Mouse (Mus musculus) neural tube, embryonic 10.5 days (tissue): ENCODE measurements around the gene Cdk6.
"Not testable (repeated sequence)": the region's sequence is repeated elsewhere in the genome, so short reads cannot be mapped to it uniquely, and the experiment has no call there.

Experiments used
- DNase-seq: peaks from one replicate; pipeline ENCODE4 v3.0.0-alpha.2; 2017; ENCODE audit warnings: low spot score; ENCODE audit errors: extremely low spot score

Gene Cdk6

DNA sequence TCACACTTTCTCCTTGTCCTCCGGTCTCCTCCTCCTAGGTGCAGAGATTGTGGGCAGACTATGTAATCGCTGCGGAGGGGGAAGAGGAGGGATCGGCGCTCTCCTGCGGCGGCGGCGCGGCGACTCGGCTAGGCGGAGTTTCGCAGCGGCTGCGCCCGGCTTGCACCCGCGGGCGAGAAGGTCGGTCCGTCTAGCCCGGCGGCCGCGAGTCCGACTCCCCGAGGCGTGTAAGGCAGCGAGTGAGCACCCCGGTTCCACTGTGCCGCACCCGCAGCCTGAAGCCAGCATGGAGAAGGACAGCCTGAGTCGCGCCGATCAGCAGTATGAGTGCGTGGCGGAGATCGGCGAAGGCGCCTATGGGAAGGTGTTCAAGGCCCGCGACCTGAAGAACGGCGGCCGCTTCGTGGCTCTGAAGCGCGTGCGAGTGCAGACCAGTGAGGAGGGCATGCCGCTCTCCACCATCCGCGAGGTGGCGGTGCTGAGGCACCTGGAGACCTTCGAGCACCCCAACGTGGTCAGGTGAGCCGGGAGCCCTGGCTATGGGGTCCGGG is 2.9 kb downstream of the Cdk6 start:
- DNase-seq = peak; percentile 85

DNA sequence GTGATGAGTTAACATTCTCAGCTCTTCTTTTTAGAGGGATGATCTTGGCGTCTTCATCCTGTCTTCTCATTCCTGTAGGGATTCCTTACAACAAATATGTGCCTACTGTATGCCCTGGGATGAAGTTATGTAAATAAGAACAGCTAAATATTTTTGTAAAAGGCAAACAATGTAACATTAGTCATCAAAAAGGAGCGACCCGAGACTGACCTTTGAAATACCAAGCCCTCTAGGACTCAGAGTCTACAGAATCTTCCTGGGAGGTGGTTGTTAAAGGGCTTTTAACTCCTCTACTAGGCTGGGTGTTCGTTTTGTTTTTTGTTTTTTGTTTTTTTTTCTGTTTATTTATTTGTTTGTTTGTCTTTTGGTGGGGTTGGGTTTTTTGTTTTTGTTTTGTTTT is 4.3 kb downstream of the Cdk6 start:
- DNase-seq = not testable (repeated sequence)

DNA sequence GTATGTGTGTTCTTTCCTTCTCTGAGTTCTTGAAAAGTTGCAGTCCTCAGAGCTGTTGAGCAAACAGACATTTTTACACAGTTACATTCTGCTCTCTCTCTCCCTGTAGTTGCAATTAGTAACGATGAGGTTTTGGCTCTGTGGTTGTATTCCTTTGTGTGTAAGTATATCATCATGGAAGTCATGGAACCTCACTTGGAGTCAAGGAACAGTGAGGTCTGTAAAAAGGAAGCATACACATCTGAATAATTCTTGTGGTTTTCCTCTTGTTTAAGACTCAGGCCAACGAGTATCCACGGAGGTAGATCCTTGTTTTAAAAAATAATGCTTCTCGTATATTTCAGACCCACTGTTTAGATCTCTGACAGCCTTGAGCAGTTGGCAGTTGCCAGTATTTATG is 8.1 kb downstream of the Cdk6 start:
- not testable (repeated sequence) for DNase-seq

DNA sequence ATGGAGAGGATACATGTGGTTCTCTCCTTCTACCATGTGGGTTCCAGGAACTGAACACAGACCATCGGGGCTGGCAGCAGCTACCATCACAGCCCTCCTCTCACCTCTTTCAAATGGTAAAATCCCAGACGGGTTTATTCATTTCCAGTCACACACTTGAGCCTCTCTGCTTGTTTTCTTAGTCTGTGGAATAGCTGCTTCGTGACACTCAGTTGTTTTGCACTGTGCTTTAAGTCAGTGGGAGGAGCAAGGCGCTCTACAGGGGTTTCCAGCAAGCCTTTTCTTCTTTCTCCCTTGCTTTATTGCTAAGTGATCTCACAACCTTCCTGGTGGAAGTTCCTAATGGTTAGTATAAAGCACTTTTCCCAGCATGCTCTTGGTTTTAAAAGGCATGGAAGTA is 10.6 kb downstream of the Cdk6 start:
- not testable (repeated sequence) for DNase-seq

DNA sequence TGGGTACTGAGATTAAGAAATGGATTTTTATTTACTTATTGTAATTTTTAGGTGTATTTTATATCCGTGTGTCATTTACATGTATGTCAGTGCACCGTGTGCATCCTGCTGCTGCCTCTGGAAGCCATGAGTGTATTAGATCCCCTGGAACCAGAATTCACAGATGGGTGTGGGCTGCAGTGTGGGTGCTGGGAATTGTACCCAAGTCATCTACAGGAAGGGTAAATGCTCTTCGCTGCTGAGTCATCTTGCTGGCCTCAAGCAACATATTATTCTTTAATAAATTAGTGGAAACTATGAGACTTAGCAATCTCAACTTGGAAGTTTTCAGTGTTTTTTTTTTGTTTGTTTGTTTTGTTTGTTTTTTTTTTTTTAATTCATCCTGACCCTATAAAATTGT is 11.0 kb downstream of the Cdk6 start:
- DNase-seq = no peak

DNA sequence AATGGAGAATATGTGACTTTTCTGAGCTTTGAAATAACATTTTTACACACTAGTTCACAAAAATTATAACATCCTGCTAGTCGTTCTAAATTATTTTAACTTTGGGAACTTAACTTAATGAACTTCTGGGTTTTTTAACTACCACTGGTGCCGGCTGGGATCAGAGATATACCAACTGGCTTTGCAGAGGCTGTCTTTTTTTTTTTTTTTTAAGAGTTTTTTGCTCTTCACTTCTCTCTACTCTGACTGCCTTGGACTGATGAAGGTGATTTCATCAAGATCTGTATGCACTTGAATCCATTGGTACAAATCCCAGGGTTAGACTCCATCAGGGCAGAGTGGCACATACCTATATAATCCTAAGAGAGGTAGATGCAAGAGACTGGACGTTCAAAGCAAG is 11.5 kb downstream of the Cdk6 start:
- no peak for DNase-seq

DNA sequence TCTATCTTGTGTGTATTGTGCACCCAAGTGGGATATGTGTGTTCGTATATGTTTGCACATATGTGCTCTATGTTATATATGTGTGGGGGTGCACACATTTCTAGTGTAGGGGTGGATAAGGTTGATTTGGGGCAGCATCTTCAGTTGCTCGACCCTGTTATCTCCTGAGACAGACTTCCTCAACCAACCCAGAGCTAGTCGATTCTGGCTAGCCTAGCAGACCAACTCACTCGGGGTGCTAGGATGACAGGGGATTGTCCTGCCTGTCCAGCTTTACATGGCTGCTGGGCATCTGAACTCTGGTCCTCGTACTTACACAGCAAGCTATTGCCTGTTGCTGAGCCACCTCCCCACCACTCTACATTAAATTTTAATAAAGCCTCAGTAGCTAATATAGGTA is 13.0 kb downstream of the Cdk6 start:
- no peak for DNase-seq

DNA sequence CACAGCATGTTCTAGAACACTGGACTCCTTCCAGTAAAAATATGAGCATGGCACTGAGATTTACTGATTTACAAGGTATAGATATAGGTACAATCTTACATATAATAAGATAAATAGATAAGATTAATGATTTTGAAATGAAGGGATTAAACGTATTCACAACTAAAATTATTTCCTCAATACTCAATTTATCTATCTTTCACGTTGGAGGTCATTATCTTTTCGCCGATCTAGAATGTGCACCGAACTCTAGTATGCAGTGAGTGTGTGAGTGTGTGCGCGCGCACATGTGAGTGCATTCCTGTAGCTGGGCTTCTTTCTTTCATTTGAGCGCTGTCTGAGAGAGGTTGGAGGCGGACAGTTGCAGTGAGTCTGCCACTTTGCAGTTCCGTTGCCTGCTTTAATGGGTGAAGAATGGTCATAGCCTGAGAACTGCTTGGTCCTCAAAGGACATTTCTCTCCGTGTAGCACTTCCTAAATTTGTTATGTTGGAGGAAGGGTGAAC is 13.8 kb downstream of the Cdk6 start:
- no peak for DNase-seq

DNA sequence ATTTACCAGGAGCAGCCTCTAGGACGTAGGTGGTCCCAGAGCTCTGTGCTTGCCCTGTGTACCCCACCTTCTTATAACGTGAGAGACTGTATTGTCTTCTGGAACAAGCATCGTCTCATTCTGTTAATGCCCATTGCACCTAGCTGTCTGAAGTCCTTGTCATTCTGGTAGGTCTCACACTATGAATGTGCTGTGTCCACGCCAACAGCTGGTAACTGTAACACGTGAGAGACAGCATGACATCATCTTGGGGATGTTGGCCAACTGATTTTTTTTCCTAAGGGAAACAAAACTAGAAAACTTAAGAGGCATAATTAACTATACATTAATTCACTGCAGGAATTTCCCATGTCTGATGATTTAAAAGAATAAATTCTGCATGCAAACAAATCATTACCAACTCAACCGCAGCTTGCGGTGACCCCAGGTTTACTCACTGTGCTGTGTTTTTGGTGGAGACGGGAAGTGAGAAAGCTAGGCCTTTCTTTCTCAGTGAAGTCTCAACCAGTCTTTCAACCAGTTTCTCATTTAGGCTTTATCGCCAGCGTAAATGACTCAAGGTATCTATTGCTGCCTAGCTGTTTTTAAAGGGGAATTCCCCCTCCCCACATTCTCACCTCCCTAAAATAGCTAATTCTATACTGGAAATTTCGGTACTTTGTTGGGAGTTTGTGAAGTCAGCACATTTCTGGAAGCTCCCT is 14.4 kb downstream of the Cdk6 start:
- DNase-seq = no peak

DNA sequence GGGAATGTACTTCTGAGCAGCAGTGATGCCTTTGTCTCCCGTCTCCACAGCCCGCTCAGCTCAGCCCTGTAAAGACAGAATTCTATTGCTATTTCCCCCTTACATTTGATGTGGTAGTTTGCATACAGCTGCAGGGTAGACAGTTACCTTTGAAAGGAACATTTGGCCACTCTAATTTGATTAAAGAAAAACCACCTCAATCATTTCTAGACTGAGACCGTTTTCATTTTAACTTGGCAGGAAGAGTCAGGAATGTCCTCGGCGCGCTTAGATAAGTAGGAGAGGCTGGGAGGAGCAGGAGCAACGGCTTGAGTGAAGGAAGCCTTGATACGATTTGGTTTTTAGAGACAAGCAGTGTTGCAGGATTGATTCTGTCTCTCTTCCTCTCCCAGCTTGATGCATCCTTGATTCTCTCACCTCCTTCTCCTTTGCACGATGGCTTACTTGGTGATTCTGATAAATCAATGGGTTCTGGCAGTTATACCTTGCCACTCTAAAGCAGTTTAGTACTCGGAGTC is 15.0 kb downstream of the Cdk6 start:
- DNase-seq = no peak

DNA sequence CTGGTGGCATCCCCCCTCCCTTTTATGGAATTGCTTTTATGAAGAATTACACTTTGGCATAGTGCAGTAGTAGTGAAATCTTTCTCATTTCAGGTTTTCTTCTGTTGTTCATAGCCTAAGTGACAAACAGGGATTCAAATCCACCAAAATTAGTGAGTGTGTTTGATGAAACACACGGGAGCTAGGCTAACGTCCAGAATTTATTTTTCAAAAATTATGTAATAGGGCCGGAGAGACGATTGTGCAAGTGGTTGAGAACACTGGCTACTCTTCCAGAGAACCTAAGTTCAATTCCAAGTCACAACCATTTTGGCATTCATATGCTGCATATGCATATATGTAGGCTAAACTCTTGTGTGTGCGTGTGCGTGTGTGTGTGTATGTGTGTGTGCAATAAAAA is 16.2 kb downstream of the Cdk6 start:
- DNase-seq = no peak

DNA sequence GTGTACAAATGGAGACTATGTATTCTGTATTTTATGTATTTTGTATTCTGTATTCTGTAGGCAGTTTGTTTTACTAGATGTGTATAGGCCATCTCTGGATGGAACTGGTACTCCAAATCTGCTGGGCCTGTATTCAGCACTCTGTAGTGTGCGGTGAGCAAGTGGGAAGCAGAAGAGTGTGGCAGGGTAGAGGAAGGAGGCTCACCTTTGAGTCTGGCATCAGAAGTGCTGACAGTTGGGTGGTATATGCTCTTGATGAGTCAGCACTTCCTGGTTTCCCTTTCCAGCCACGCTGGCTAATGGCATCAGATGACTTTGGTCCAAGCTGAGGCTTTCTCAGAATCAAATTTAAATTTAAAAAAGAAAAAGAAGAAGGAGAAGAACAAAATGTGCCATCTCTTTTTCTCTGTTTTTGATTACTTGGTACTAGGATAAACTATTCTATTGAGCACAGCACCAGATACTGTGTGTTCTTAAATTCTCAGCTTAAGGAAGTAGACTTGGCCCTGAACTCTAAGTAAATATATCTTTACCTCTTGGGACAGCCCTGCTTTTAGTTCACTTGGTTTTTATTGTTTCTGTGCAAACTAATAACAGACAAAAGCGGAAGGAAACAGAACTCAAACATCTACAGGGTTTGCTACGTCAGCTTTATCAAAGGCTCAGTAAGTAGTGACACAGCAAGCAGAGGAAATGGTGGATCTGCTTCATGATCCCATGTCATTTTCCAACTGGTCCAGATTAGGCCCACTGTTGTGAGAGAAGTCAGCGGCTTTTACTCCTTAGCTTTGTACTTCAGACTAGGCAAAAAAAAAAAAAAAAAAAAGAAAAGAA is 17.6 kb downstream of the Cdk6 start:
- no peak for DNase-seq

DNA sequence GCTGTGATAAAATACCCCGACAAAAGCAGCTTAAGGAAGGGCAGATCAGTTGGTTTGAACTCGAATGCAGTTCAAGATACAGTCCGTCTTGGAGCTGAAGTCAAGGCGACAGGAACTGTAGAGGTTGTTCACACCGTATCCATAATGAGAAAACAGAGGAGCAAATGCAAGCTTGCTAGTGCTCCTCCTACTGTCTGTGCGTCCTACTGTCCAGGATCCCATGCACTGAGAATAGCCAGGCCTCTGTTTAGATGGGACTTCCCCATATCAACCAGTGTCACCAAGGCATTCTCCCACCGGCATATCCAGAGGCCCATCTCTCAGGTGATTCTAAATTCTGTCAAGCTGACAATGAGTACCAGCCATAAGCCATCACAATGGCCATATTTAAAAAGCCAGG is 18.6 kb downstream of the Cdk6 start:
- no peak for DNase-seq

DNA sequence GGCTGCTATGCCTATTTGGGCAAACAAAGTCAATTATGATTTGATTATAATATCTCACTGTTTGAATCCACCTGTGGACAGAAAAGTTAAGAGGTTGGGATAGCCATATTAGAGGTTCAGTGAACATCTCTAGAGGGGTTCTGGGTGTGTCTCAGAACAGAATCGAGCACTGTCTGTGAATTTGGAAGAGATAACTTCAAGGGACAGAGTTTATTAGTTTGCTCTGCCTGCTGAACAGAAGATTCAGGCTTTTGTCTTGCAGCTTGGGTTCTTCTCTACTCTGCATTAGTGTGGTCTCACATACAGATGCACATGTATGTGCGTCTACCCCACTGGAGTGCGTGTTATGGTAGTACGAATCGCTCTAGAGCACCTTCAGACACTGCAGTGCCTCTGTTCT is 20.0 kb downstream of the Cdk6 start:
- no peak for DNase-seq

DNA sequence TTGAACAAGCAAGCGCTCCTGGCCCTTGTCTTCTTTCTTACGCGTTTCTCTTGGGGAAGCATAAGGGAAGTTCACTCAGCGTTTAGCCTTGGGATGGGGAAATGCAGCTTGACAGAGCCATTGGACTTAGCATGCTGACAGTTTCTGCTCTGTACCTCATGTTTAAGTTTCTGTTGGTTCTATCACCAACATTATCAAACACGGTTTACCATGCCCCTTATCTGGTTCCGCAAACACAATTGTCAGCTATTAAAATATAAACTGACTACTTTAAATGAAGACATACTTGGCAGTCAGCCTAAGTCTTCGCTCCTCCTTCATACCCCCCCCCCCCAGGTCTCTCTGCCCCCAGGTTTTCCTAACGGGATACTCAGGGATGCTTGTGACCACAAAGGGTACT is 20.8 kb downstream of the Cdk6 start:
- no peak for DNase-seq

DNA sequence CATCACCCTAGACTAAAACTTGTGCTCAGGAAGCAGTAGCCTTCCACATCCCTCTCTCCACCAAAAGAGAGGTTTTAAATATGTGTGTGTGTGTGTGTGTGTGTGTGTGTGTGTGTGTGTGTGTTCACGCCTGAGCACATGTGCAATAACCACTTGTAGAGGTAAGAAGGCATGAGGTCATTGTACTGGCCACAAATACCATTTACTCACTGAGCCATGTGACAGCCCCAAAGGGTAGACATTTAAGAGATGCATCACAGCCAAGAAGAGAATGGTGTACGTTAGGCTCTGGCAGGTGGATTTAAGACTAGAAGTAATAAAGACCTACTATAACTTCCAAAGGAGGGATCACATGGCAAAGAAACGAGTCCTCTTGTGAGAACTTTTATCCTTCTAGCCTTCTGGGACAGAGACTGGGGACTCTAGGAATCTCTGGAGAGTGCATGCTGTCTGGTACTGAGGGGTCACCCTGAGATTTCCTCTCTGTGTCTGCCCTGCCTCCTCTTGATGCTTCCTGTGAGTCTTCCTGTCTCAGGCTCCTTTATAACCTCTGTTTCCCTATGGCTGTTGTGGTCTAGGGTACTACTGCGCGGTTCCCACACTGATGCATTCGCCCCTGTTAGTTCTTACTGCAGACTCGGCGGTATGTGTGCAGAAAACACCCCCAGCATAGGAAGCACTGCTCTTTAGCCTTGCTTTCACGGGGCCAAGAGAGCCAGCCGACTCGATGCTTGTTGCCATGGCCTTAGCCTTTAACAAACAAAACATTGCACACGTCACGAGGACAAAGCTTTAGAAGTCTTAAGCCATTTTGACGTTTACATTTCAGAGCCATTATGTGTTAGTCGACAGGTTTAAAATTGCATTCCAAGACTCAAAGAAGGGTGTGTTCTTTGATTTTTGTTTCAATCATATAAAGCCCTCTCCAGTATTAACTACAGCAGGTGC is 22.0 kb downstream of the Cdk6 start:
- no peak for DNase-seq

DNA sequence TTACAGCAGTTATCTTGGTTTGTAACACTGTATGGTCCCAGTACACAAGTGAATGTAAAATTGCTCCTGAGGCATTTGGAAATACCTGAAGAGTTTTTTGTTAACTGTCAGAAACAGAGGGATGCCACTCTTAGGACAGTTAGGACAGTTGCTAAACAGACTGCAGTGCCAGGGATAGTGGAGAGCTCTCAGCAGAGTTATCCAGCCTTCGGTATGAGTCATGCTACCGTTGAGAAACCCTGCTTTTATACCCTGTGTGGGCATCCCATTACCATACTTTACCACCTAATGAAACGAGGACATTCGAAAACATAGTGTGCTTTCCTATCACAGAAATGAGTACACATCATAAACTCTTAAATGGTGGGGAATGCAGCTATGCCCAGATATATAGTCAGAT is 25.8 kb downstream of the Cdk6 start:
- no peak for DNase-seq

DNA sequence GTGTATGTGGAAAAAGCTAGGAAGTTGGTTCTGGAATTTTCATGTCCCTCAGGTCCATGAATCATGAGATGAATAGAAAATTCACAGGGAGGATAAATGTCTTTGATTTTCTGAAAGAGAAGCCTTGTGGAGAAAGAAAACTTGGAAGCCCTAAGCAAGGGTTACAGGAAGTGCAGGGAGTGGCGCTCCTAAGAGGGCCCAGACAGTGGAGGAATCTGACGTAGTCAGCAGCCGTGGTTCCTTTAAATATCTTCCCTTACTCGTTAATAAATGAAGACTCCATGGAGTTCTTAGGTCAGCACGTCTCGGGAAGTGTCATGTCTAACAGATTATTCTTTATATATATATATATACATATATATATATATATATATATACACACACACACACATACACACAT is 28.0 kb downstream of the Cdk6 start:
- DNase-seq = no peak

DNA sequence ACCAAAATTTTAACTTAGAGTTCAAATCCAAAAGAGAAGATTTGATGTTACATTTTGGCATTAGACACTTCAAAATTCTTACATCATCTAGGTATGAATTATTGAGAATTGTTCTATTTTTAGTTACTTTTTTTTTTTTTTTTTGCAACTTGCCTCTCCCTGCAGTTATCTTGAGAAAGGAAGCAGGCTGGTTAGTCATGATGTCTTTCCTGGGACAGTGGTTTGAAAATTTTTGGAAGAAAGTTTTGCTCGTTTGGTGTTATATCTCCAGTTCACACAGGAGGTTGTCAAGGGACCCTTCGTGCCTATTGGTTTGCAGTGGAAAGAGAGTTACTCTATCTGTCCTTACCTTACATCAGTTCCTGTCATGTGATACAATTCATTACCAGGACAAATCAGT is 29.9 kb downstream of the Cdk6 start:
- no peak for DNase-seq

DNA sequence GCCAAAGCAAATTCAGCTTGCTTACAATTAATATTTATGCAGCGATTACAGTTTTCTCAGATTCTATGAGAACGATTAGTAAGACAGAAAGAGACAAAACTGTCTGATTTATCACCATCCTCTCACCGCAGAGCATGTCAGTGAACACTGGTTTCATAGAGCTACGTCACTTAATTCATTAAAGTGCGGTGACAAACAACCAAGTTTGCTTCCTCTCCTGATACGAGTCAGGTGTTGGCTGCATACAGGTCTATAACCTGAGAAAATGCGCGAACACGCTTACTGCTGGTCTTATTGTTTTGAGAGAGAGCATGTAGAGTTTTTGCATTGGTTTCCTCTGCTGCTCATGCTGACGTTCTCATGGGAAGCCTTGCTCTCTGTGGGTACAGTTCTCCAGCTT is 31.9 kb downstream of the Cdk6 start:
- DNase-seq = no peak

DNA sequence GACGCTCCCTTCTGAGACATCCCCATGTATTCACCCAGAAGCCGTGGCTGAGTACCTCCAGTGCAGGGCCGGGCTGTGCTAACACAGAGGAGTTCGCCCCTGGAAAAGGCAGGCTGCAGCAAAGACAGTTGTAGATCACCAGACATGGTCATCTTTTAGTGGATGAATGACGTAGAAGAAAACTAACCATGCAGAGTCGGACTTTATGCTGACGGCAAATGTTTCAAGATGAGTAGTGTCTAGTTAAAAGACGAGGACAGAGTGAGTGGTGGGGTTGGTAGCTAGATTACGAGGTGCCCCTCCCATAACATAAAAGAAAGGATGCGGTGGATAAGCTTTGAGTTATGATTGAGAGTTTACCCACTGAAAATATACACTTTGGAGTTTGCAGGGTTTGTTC is 33.5 kb downstream of the Cdk6 start:
- no peak for DNase-seq
